Mouse (Mus musculus): Measurements from ENCODE around the gene Hist1h2af. TPM values are rescaled to one million over a fixed set of nuclear protein-coding genes. Genes with fewer than 3 reads are reported as not detected.
"Not testable (repeated sequence)": the region's sequence is repeated elsewhere in the genome, so short reads cannot be mapped to it uniquely, and the experiment has no call there.

The Hist1h2af gene
- total RNA-seq, 1 experiment from 2014 or later: 63.3 TPM

GRCm38 (mm10) chr13:23555839-23556416 lies 22.2 kb downstream of the Hist1h2af start:
- peak; percentile 30 for DNase-seq

- DNase-seq: no peak
These were observed 23.2 kb downstream of the Hist1h2af start for GRCm38 (mm10) chr13:23556906-23557305.

DNA sequence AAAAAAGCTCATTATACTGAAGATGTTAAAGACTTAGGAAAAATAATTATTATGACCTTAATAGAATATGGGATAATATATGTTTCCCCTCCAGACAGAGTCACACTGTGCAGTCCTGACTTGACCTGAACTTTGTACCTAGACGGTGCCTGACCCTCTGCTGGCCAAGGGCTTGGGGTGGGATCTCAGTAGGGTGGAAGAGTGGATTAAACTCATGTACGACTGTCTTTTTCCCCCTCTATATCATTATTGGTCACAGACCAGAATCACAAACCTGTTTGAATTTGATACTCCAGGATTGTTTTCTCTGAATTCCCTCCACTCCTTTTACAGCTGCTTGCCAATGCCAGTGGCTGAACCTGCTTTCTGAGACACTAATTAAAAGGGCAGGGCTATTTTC lies 27.0 kb downstream of the Hist1h2af start:
- DNase-seq: not testable (repeated sequence)

- DNase-seq: not testable (repeated sequence)
These were observed 27.8 kb downstream of the Hist1h2af start for GRCm38 (mm10) chr13:23561531-23561882.

DNA sequence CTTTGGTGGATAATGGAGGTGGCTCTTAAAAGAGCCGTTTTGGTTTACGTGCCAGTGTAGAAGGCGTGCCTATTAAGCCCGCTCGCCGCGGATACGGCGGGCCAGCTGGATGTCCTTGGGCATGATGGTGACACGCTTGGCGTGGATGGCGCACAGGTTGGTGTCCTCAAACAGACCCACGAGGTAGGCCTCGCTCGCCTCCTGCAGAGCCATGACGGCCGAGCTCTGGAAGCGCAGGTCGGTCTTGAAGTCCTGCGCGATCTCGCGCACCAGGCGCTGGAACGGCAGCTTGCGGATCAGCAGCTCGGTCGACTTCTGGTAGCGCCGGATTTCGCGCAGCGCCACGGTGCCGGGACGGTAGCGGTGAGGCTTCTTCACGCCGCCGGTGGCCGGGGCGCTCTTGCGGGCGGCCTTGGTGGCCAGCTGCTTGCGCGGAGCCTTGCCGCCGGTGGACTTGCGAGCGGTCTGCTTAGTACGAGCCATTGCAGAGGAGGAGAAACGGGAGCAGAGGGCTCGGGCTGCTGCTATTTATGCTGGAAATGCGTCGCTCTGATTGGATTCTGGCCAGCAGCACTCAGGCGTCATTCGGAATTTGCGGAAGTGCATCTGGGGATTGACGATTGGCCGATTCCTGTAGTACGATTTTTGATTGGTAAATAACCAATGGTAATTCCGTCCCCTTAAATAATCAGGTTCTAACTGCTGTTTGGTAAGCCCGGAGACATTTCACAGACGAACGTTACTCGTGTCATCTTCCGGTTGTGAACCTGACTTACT lies 28.4 kb downstream of the Hist1h2af start, which contains the start of gene Hist1h3e:
Gene Hist1h3e (minus strand): TSS at position 487 of the 777 bp plus-strand sequence.
- peak; percentile 84 for DNase-seq

GRCm38 (mm10) chr13:23562699-23563462 lies 29.2 kb downstream of the Hist1h2af start:
- no peak for DNase-seq

- no peak for DNase-seq
These were observed 30.8 kb downstream of the Hist1h2af start for GRCm38 (mm10) chr13:23564482-23564881.

DNA sequence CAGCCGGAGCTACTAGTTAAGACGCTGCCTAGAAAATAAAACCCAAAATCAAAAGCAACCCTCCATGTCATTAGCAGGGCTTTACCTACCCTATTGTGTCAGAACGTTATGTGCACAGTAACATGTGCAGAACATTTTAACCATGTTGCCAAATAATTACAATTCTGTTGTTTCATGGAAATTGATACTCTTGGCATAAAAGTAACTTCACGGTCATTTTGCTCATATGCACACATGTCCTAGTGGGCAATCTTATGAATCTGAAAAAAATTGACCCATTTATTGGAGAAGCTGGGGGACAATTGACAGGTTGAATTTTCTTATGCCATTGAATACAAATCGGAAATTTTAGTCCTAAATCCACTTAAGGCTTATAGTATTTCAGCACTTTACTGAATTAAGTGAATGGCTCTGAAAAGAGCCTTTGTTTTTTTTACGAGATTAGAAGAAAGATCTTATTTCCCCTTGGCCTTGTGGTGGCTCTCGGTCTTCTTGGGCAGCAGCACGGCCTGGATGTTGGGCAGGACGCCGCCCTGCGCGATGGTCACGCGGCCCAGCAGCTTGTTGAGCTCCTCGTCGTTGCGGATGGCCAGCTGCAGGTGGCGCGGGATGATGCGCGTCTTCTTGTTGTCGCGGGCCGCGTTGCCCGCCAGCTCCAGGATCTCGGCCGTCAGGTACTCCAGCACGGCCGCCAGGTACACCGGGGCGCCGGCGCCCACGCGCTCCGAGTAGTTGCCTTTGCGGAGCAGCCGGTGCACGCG lies 36.7 kb downstream of the Hist1h2af start:
- DNase-seq: not testable (repeated sequence)

DNA sequence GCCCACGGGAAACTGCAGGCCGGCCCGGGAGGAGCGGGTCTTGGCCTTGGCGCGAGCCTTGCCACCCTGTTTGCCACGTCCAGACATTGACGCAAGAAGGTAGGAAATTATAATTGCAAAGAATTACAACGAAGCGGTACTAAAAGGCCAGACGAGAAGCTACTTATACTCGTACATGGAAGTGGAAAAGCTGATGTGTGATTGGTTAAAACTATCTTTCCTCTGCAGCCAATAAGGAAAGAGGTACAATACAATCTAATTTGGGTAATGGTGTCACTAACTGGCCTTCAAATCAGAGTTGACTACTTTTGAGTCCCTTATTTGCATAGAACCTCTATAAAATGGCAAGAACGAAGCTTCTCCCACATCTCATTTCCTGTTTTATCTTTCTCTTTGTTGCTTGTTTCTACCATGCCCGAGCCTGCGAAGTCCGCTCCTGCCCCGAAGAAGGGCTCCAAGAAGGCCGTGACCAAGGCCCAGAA lies 37.4 kb downstream of the Hist1h2af start, which contains the start of the genes Hist1h2ae and Hist1h2bg:
Gene Hist1h2ae (minus strand): TSS at position 199 of the 482 bp plus-strand sequence.
Gene Hist1h2bg (plus strand): TSS at position 375 of the 482 bp plus-strand sequence.
- DNase-seq: peak; percentile 42

GRCm38 (mm10) chr13:23571504-23572217 lies 38.0 kb downstream of the Hist1h2af start:
- DNase-seq: not testable (repeated sequence)

- no peak for DNase-seq
These were observed 38.7 kb downstream of the Hist1h2af start for GRCm38 (mm10) chr13:23572218-23573033.

GRCm38 (mm10) chr13:23573034-23573897 lies 39.6 kb downstream of the Hist1h2af start:
- DNase-seq: not testable (repeated sequence)

DNA sequence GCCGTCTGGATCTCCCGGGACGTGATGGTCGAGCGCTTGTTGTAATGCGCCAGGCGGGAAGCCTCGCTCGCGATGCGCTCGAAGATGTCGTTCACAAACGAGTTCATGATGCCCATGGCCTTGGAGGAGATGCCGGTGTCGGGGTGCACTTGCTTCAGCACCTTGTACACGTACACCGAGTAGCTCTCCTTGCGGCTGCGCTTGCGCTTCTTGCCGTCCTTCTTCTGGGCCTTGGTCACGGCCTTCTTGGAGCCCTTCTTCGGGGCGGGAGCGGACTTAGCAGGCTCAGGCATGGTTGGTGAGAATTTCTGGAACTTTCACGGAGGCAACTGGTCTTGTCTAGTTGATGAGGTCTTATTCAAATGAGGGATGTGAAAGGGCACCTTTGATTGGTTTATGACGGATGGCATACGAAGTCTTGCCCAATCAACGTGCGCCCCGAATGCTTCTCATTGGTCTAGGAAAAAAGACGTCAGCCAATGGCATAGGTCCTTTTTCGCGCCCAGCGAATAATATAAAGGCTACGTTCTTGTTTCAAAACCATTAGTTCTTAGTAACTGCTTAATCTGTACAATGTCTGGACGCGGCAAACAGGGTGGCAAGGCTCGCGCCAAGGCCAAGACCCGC lies 40.3 kb downstream of the Hist1h2af start, which contains the start of the genes Hist1h2bf and Hist1h2ad:
Gene Hist1h2bf (minus strand): TSS at position 299 of the 627 bp plus-strand sequence.
Gene Hist1h2ad (plus strand): TSS at position 484 of the 627 bp plus-strand sequence.
- DNase-seq: peak; percentile 72

GRCm38 (mm10) chr13:23574546-23575170 lies 41.0 kb downstream of the Hist1h2af start:
- not testable (repeated sequence) for DNase-seq

DNA sequence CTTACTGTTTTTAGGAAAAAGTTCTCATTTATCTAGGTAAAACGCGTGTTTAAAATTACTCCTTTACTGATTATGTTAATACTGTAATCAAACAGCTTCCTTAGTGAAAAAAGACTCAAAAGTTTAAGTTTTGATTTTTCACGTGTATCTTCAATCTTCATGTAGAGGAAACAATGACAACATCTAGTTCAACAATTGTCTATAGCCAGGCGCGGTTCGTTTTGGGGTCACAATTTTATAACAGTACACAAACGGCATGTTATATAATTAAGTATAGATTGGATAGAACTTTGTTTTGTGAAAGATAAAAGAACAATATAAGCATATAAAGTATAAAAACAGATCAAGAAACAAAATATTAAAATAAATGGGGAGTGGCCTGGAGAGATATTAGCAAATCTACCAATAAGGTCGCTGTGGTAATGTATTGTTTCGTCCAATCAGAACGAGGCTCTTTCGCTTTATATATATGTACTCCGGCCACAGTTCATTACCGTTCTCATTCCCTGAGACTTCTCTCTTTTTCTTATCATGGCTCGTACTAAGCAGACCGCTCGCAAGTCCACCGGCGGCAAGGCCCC lies 41.7 kb downstream of the Hist1h2af start, which contains the start of gene Hist1h3d:
Gene Hist1h3d (plus strand): TSS at position 493 of the 581 bp plus-strand sequence.
- no peak for DNase-seq

DNA sequence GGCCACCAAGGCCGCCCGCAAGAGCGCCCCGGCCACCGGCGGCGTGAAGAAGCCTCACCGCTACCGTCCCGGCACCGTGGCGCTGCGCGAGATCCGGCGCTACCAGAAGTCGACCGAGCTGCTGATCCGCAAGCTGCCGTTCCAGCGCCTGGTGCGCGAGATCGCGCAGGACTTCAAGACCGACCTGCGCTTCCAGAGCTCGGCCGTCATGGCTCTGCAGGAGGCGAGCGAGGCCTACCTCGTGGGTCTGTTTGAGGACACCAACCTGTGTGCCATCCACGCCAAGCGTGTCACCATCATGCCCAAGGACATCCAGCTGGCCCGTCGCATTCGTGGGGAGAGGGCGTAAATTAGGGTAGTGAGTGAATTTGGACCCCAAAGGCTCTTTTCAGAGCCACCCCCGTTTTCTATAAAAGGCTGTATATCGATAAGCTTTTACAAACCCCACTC lies 42.2 kb downstream of the Hist1h2af start:
- DNase-seq: not testable (repeated sequence)

DNA sequence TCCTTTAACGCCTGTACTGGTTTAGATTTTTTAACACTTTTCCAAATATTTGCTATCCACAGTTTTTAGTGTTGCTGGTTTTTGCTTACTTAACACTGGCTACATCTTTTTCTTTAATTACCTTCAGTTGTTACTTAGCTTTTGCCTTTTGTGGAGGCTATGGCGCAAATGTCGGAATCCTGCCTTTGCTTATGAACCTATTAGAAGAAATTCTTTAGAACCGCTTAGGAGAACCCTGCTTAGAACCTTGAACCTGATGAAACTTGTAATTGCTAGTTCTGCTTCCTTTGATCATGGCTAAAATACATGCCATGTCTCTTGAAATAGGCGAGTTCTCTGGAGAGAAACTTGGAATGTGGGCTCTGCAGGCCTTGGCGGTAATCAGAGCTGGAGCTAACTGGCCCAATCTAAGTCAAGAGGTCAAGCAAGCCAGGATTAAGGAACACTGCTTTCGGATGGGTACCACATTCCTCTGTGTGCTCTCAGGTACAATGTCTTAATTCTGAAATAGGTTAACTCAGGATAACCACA lies 42.7 kb downstream of the Hist1h2af start:
- DNase-seq: no peak

All from adrenal gland, postnatal 25 days (tissue).